Mouse (Mus musculus): ENCODE measurements at regions not wholly inside any gene's neighbourhood (a gene's known extent, or its start where the extent isn't known, plus 50 kb on each side); places are given as distances from the start of the nearest gene placed in this dataset.

GRCm38 (mm10) chr5:64605171-64605570 is 198.0 kb upstream of the Klf3 start:
- no peak for ATAC-seq (ENCODE audit: insufficient read depth, low FRiP score)
- no peak overlapping the region for H3K4me3 ChIP-seq (replicated peaks; ENCODE audit: low read length)
- no peaks in the 10 kb centered on the region for H3K27me3 ChIP-seq (ENCODE audit: control insufficient read depth, insufficient read depth, low read length)
- H3K4me1 ChIP-seq (ENCODE audit: control insufficient read depth, insufficient read depth, low read length), result peaks cover 8% of the 10 kb centered on the region
- H3K27ac ChIP-seq (ENCODE audit: low read length), result no peak overlapping the region
- no peaks in the 10 kb centered on the region; the same call in 1 of the 2 replicates for H3K9me3 ChIP-seq (replicated peaks; ENCODE audit: control insufficient read depth, low read length)
- no peak overlapping the region for H3K9ac ChIP-seq (ENCODE audit: low read length)
- no peak overlapping the region for H3K4me2 ChIP-seq (ENCODE audit: low read depth, low read length)
- no peaks in the 10 kb centered on the region for H3K36me3 ChIP-seq (ENCODE audit: control insufficient read depth, insufficient read depth, low read length)

- ATAC-seq (ENCODE audit: insufficient read depth, low FRiP score), result no peak
- 51% methylated on average over 5 of the region's 5 CpGs for WGBS
These were observed 197.2 kb upstream of the Klf3 start for GRCm38 (mm10) chr5:64605991-64606390.

GRCm38 (mm10) chr5:64609378-64610087 is 193.7 kb upstream of the Klf3 start:
- no peak overlapping the region; the same call in 1 of the 2 replicates for H3K27ac ChIP-seq (ENCODE audit: low read length)
- no peaks in the 10 kb centered on the region for H3K36me3 ChIP-seq (ENCODE audit: control insufficient read depth, insufficient read depth, low read length)
- 70% methylated on average over 3 of the region's 3 CpGs for WGBS

More at GRCm38 (mm10) chr5:64605991-64606390, 197.2 kb upstream of the Klf3 start:
- Histone ChIP-seq H3K4me1 (ENCODE audit: control insufficient read depth, insufficient read depth, low read length) (peaks cover 10% of the 10 kb centered on the region), H3K27ac (ENCODE audit: low read length) (no peak overlapping the region), H3K4me3 (replicated peaks; ENCODE audit: low read length) (no peak overlapping the region), H3K9me3 (replicated peaks; ENCODE audit: control insufficient read depth, low read length) (no peaks in the 10 kb centered on the region; the same call in 1 of the 2 replicates), H3K27me3 (ENCODE audit: control insufficient read depth, insufficient read depth, low read length) (no peaks in the 10 kb centered on the region), H3K36me3 (ENCODE audit: control insufficient read depth, insufficient read depth, low read length) (no peaks in the 10 kb centered on the region), H3K4me2 (ENCODE audit: low read depth, low read length) (no peak overlapping the region), H3K9ac (ENCODE audit: low read length) (no peak overlapping the region)

GRCm38 (mm10) chr5:64610146-64610545 is 193.0 kb upstream of the Klf3 start:
- WGBS, result 14% methylated on average over 3 of the region's 3 CpGs
- H3K36me3 ChIP-seq (ENCODE audit: control insufficient read depth, insufficient read depth, low read length), result no peaks in the 10 kb centered on the region
- no peaks in the 10 kb centered on the region; the same call in 1 of the 2 replicates for H3K9me3 ChIP-seq (replicated peaks; ENCODE audit: control insufficient read depth, low read length)
- no peak overlapping the region for H3K4me2 ChIP-seq (ENCODE audit: low read depth, low read length)
- H3K9ac ChIP-seq (ENCODE audit: low read length), result peak overlapping the region; percentile 45; the same call in 1 of the 2 replicates
- H3K27me3 ChIP-seq (ENCODE audit: control insufficient read depth, insufficient read depth, low read length), result no peaks in the 10 kb centered on the region
- peak overlapping the region; percentile 66 for H3K27ac ChIP-seq (ENCODE audit: low read length)
- ATAC-seq (ENCODE audit: insufficient read depth, low FRiP score), result no peak
- no peak overlapping the region for H3K4me3 ChIP-seq (replicated peaks; ENCODE audit: low read length)
- peaks cover 11% of the 10 kb centered on the region for H3K4me1 ChIP-seq (ENCODE audit: control insufficient read depth, insufficient read depth, low read length)

More at GRCm38 (mm10) chr5:64609378-64610087, 193.7 kb upstream of the Klf3 start:
- Histone ChIP-seq H3K9ac (ENCODE audit: low read length) (no peak overlapping the region), H3K4me2 (ENCODE audit: low read depth, low read length) (no peak overlapping the region), H3K4me1 (ENCODE audit: control insufficient read depth, insufficient read depth, low read length) (peaks cover 11% of the 10 kb centered on the region), H3K9me3 (replicated peaks; ENCODE audit: control insufficient read depth, low read length) (no peaks in the 10 kb centered on the region; the same call in 1 of the 2 replicates), H3K4me3 (replicated peaks; ENCODE audit: low read length) (no peak overlapping the region), H3K27me3 (ENCODE audit: control insufficient read depth, insufficient read depth, low read length) (no peaks in the 10 kb centered on the region)
- ATAC-seq (ENCODE audit: insufficient read depth, low FRiP score), result no peak

GRCm38 (mm10) chr5:64610562-64611405 is 192.4 kb upstream of the Klf3 start:
- no peak overlapping the region for H3K4me3 ChIP-seq (replicated peaks; ENCODE audit: low read length)
- no peaks in the 10 kb centered on the region for H3K36me3 ChIP-seq (ENCODE audit: control insufficient read depth, insufficient read depth, low read length)
- H3K9me3 ChIP-seq (replicated peaks; ENCODE audit: control insufficient read depth, low read length), result no peaks in the 10 kb centered on the region; the same call in 1 of the 2 replicates
- H3K4me2 ChIP-seq (ENCODE audit: low read depth, low read length), result no peak overlapping the region
- peaks cover 11% of the 10 kb centered on the region for H3K4me1 ChIP-seq (ENCODE audit: control insufficient read depth, insufficient read depth, low read length)
- no peaks in the 10 kb centered on the region for H3K27me3 ChIP-seq (ENCODE audit: control insufficient read depth, insufficient read depth, low read length)
- H3K9ac ChIP-seq (ENCODE audit: low read length), result peak overlapping the region; percentile 45; the same call in 1 of the 2 replicates
- WGBS, result 20% methylated on average over 12 of the region's 13 CpGs
- peak overlapping the region; percentile 71 for H3K27ac ChIP-seq (ENCODE audit: low read length)
- ATAC-seq (ENCODE audit: insufficient read depth, low FRiP score), result peak; percentile 95

- Histone ChIP-seq H3K4me2 (ENCODE audit: low read depth, low read length) (no peak overlapping the region), H3K9me3 (replicated peaks; ENCODE audit: control insufficient read depth, low read length) (no peaks in the 10 kb centered on the region; the same call in 1 of the 2 replicates), H3K36me3 (ENCODE audit: control insufficient read depth, insufficient read depth, low read length) (no peaks in the 10 kb centered on the region), H3K9ac (ENCODE audit: low read length) (no peak overlapping the region), H3K27me3 (ENCODE audit: control insufficient read depth, insufficient read depth, low read length) (no peaks in the 10 kb centered on the region), H3K27ac (ENCODE audit: low read length) (no peak overlapping the region), H3K4me3 (replicated peaks; ENCODE audit: low read length) (no peak overlapping the region), H3K4me1 (ENCODE audit: control insufficient read depth, insufficient read depth, low read length) (peaks cover 11% of the 10 kb centered on the region)
- no peak for ATAC-seq (ENCODE audit: insufficient read depth, low FRiP score)
- WGBS, result 72% methylated on average over 7 of the region's 7 CpGs
These were observed 191.2 kb upstream of the Klf3 start for GRCm38 (mm10) chr5:64612017-64612416.

- no peak overlapping the region for H3K4me3 ChIP-seq (replicated peaks; ENCODE audit: low read length)
- H3K9me3 ChIP-seq (replicated peaks; ENCODE audit: control insufficient read depth, low read length), result no peaks in the 10 kb centered on the region; the same call in 1 of the 2 replicates
- H3K4me2 ChIP-seq (ENCODE audit: low read depth, low read length), result no peak overlapping the region
- 93% methylated on average over 3 of the region's 3 CpGs for WGBS
- H3K27me3 ChIP-seq (ENCODE audit: control insufficient read depth, insufficient read depth, low read length), result no peaks in the 10 kb centered on the region
- H3K4me1 ChIP-seq (ENCODE audit: control insufficient read depth, insufficient read depth, low read length), result peaks cover 11% of the 10 kb centered on the region
- H3K9ac ChIP-seq (ENCODE audit: low read length), result no peak overlapping the region
- ATAC-seq (ENCODE audit: insufficient read depth, low FRiP score), result no peak
- H3K36me3 ChIP-seq (ENCODE audit: control insufficient read depth, insufficient read depth, low read length), result no peaks in the 10 kb centered on the region
- no peak overlapping the region for H3K27ac ChIP-seq (ENCODE audit: low read length)
These were observed 189.5 kb upstream of the Klf3 start for GRCm38 (mm10) chr5:64613696-64614095.

- Histone ChIP-seq H3K4me1 (ENCODE audit: control insufficient read depth, insufficient read depth, low read length) (no peaks in the 10 kb centered on the region), H3K4me3 (replicated peaks; ENCODE audit: low read length) (no peak overlapping the region), H3K4me2 (ENCODE audit: low read depth, low read length) (no peak overlapping the region), H3K9ac (ENCODE audit: low read length) (no peak overlapping the region), H3K27me3 (ENCODE audit: control insufficient read depth, insufficient read depth, low read length) (no peaks in the 10 kb centered on the region), H3K36me3 (ENCODE audit: control insufficient read depth, insufficient read depth, low read length) (no peaks in the 10 kb centered on the region), H3K27ac (ENCODE audit: low read length) (no peak overlapping the region), H3K9me3 (replicated peaks; ENCODE audit: control insufficient read depth, low read length) (no peaks in the 10 kb centered on the region)
- ATAC-seq (ENCODE audit: insufficient read depth, low FRiP score), result no peak
- WGBS, result 67% methylated on average over 5 of the region's 5 CpGs
These were observed 185.1 kb upstream of the Klf3 start for GRCm38 (mm10) chr5:64618126-64618525.

- no peak overlapping the region for H3K9ac ChIP-seq (ENCODE audit: low read length)
- H3K27ac ChIP-seq (ENCODE audit: low read length), result no peak overlapping the region
- no peak overlapping the region for H3K4me2 ChIP-seq (ENCODE audit: low read depth, low read length)
- 90% methylated on average over 5 of the region's 5 CpGs for WGBS
- no peaks in the 10 kb centered on the region for H3K36me3 ChIP-seq (ENCODE audit: control insufficient read depth, insufficient read depth, low read length)
- H3K4me1 ChIP-seq (ENCODE audit: control insufficient read depth, insufficient read depth, low read length), result no peaks in the 10 kb centered on the region
- ATAC-seq (ENCODE audit: insufficient read depth, low FRiP score), result no peak
- H3K4me3 ChIP-seq (replicated peaks; ENCODE audit: low read length), result no peak overlapping the region
- no peaks in the 10 kb centered on the region for H3K27me3 ChIP-seq (ENCODE audit: control insufficient read depth, insufficient read depth, low read length)
- H3K9me3 ChIP-seq (replicated peaks; ENCODE audit: control insufficient read depth, low read length), result no peaks in the 10 kb centered on the region
These were observed 183.4 kb upstream of the Klf3 start for GRCm38 (mm10) chr5:64619752-64620151.
